Comparison of ENCODE assay signal across 8 mouse cellular contexts in the genomic region with DNA sequence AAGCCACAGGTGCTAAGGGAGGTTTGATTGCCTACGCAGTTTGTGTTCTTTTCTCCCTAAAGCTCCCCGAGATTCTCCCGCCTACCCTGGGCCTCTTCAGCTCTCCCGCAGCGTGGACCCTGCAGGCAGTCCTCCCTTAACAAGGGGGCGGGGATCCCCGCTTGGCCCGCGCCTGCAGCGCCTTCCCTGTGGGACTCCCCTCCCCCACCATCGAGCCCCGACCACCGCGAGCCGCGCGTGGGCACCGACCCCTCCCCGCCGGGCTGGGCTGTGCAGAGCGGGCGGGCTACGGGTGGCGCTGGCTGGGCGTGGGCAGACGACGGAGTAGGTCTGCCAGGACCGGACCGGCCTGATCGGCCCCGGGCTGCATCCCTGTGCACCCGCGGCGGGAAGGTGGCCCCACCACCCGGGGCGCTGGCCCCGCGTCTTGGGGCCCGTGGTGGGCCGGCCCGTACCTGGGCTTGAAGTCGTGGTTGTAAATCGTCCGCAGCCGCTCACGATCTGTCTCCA. TPM values are rescaled to one million over a fixed set of nuclear protein-coding genes. Genes with fewer than 3 reads are reported as not detected.
DNase-seq lines count a peak whose midpoint lies in the region; ATAC-seq and TF ChIP-seq lines count a peak whose summit lies in the region.

No protein-coding gene starts in this region.

- 0 out of 2 replicates have a peak, but pooled peaks have one; percentile 7 for TF ChIP-seq POLR2A in lung, adult 2 months (IDR thresholded peaks at IDR 0.05; ENCODE audit: borderline replicate concordance, extremely low read depth, low read depth, low read length)

- no peaks in the 10 kb centered on the region for H3K79me2 ChIP-seq in C2C12 (ENCODE audit: control insufficient read depth, insufficient read depth)

- peak overlapping the region; percentile 96 for H3K27ac ChIP-seq in heart, embryonic 15.5 days
- H3K27ac ChIP-seq in neural tube, embryonic 14.5 days (ENCODE audit: low read depth, low read length), result peak overlapping the region; percentile 48; the same call in 1 of the 2 replicates

- H3K9ac ChIP-seq in heart, embryonic 15.5 days, result peak overlapping the region; percentile 94
- H3K9ac ChIP-seq in neural tube, embryonic 14.5 days (replicated peaks; ENCODE audit: low read depth, low read length), result peak overlapping the region; percentile 77

- H3K27me3 ChIP-seq in C2C12 (ENCODE audit: control insufficient read depth, insufficient read depth, insufficient read length), result no peaks in the 10 kb centered on the region
- no peaks in the 10 kb centered on the region for H3K27me3 ChIP-seq in erythroblast, embryonic 14.5 days (ENCODE audit: control insufficient read depth)
- H3K27me3 ChIP-seq in heart, embryonic 15.5 days, result no peaks in the 10 kb centered on the region
- H3K27me3 ChIP-seq in neural tube, embryonic 14.5 days (ENCODE audit: control insufficient read depth, insufficient read depth, low read length), result no peaks in the 10 kb centered on the region

- DNase-seq in adrenal gland, postnatal 25 days, result peak; percentile 65
- DNase-seq in kidney, postnatal 14 days, result peak; percentile 77
- DNase-seq in lung, adult 2 months, result peak; percentile 69
- DNase-seq in testis, postnatal 14 days (ENCODE audit: low spot score), result peak; percentile 81

- peaks cover 25% of the 10 kb centered on the region for H3K4me1 ChIP-seq in erythroblast, embryonic 14.5 days (ENCODE audit: control insufficient read depth)
- H3K4me1 ChIP-seq in heart, embryonic 15.5 days (replicated peaks), result peaks cover 46% of the 10 kb centered on the region
- peaks cover 9% of the 10 kb centered on the region for H3K4me1 ChIP-seq in lung, adult 2 months (ENCODE audit: control insufficient read depth, insufficient read depth, low read length)
- H3K4me1 ChIP-seq in neural tube, embryonic 14.5 days (ENCODE audit: control insufficient read depth, insufficient read depth, low read length), result peaks cover 5% of the 10 kb centered on the region; the same call in 1 of the 2 replicates

- H3K4me2 ChIP-seq in heart, embryonic 15.5 days, result peak overlapping the region; percentile 76
- peak overlapping the region; percentile 97 for H3K4me2 ChIP-seq in neural tube, embryonic 14.5 days (ENCODE audit: low read depth, low read length)

- no peak for TF ChIP-seq CTCF in C2C12 (IDR thresholded peaks at IDR 0.05; ENCODE audit: control insufficient read depth, insufficient read depth, insufficient read length)
- TF ChIP-seq CTCF in lung, adult 2 months (IDR thresholded peaks at IDR 0.05; ENCODE audit: insufficient read depth, low read length), result no peak

- peak; percentile 69 for ATAC-seq in heart, embryonic 15.5 days (replicated peaks; ENCODE audit: insufficient number of reproducible peaks, insufficient read depth, low FRiP score, low read depth)
- peak; percentile 87 for ATAC-seq in neural tube, embryonic 14.5 days (ENCODE audit: low read depth)

- H3K79me3 ChIP-seq in C2C12 (ENCODE audit: low read depth), result no peaks in the 10 kb centered on the region

- WGBS in heart, embryonic 15.5 days, result 1% methylated on average over 46 of the region's 46 CpGs
- under 1% methylated on average over 44 of the region's 46 CpGs for WGBS in lung, adult 2 months
- WGBS in neural tube, embryonic 14.5 days, result 0% methylated on average over 37 of the region's 46 CpGs

- H3ac ChIP-seq in C2C12 (ENCODE audit: control insufficient read depth, insufficient read length, low read depth), result peak overlapping the region; percentile 93

- H3K9me3 ChIP-seq in erythroblast, embryonic 14.5 days (ENCODE audit: control insufficient read depth, low read length), result no peaks in the 10 kb centered on the region
- H3K9me3 ChIP-seq in heart, embryonic 15.5 days (replicated peaks), result no peaks in the 10 kb centered on the region
- no peaks in the 10 kb centered on the region for H3K9me3 ChIP-seq in neural tube, embryonic 14.5 days (ENCODE audit: control insufficient read depth, low read length)

- peaks cover 7% of the 10 kb centered on the region for H3K36me3 ChIP-seq in C2C12 (ENCODE audit: control insufficient read depth, insufficient read depth)
- peaks cover 31% of the 10 kb centered on the region for H3K36me3 ChIP-seq in erythroblast, embryonic 14.5 days (ENCODE audit: control insufficient read depth)
- H3K36me3 ChIP-seq in heart, embryonic 15.5 days, result peaks cover 6% of the 10 kb centered on the region; the same call in 1 of the 2 replicates
- 0 out of 2 replicates have a peak, but pooled peaks cover 2% of the 10 kb centered on the region for H3K36me3 ChIP-seq in neural tube, embryonic 14.5 days (ENCODE audit: control insufficient read depth, insufficient read depth, low read length)

- H3K4me3 ChIP-seq in C2C12 (ENCODE audit: insufficient read depth, poor library complexity, severe bottlenecking), result peak overlapping the region; percentile 71
- peak overlapping the region; percentile 91 for H3K4me3 ChIP-seq in erythroblast, embryonic 14.5 days (replicated peaks)
- H3K4me3 ChIP-seq in heart, embryonic 15.5 days, result peak overlapping the region; percentile 81
- H3K4me3 ChIP-seq in lung, adult 2 months (replicated peaks; ENCODE audit: extremely low read depth, low read depth, low read length), result peak overlapping the region; percentile 97
- H3K4me3 ChIP-seq in neural tube, embryonic 14.5 days (ENCODE audit: low read depth, low read length), result peak overlapping the region; percentile 72

TF ChIP-seq in C2C12, 6 proteins besides CTCF, POLR2A, EP300 and RAD21:
- TF ChIP-seq FOSL1 (IDR thresholded peaks at IDR 0.05; ENCODE audit: insufficient read depth, low read length, poor library complexity, severe bottlenecking), result no peak
- no peak for TF ChIP-seq MAX (IDR thresholded peaks at IDR 0.05)

RNA-seq across cellular contexts. Expression of gene Mov10, which starts 0.8 kb away (rescaled TPM):
- polyA plus RNA-seq in C2C12 (2012; fragmentation: generic; extraction: Trizol), result 9.3 TPM
- 27.2 and 33.0 TPM in 2 replicates for total RNA-seq in adrenal gland, postnatal 25 days (2021)
- polyA plus RNA-seq in erythroblast, embryonic 14.5 days (2012), result 0.85 and 1.0 TPM in 2 replicates
- 24.4 and 34.9 TPM in 2 replicates for polyA plus RNA-seq in heart, embryonic 15.5 days (2015; fragmentation: Nextera tagmentation; extraction: Ambion mirVana)
- 12.7 and 13.5 TPM in 2 replicates for polyA plus RNA-seq in lung, adult 2 months (2012; rRNA removed)
- 3.8 and 7.4 TPM in 2 replicates for polyA plus RNA-seq in neural tube, embryonic 14.5 days (2014; fragmentation: Nextera tagmentation; extraction: Ambion mirVana)

RNA-seq across cellular contexts. Expression of gene Rhoc, which starts 29.4 kb away (rescaled TPM):
- polyA plus RNA-seq in C2C12 (2012; fragmentation: generic; extraction: Trizol), result 485 TPM
- 88.7 and 108 TPM in 2 replicates for total RNA-seq in adrenal gland, postnatal 25 days (2021)
- 0.24 and 0.47 TPM in 2 replicates for polyA plus RNA-seq in erythroblast, embryonic 14.5 days (2012)
- 170 and 177 TPM in 2 replicates for polyA plus RNA-seq in heart, embryonic 15.5 days (2015; fragmentation: Nextera tagmentation; extraction: Ambion mirVana)
- polyA plus RNA-seq in lung, adult 2 months (2012; rRNA removed), result 107 and 140 TPM in 2 replicates
- 40.1 and 64.1 TPM in 2 replicates for polyA plus RNA-seq in neural tube, embryonic 14.5 days (2014; fragmentation: Nextera tagmentation; extraction: Ambion mirVana)

RNA-seq across cellular contexts. Expression of gene Fam19a3, which starts 35.9 kb away (rescaled TPM):
- not detected for polyA plus RNA-seq in C2C12 (2012; fragmentation: generic; extraction: Trizol)
- total RNA-seq in adrenal gland, postnatal 25 days (2021), result 0.76 and 1.6 TPM in 2 replicates
- not detected in 2 replicates for polyA plus RNA-seq in erythroblast, embryonic 14.5 days (2012)
- polyA plus RNA-seq in heart, embryonic 15.5 days (2015; fragmentation: Nextera tagmentation; extraction: Ambion mirVana), result 0.78 and 0.95 TPM in 2 replicates
- 0.34 and 0.38 TPM in 2 replicates for polyA plus RNA-seq in lung, adult 2 months (2012; rRNA removed)
- polyA plus RNA-seq in neural tube, embryonic 14.5 days (2014; fragmentation: Nextera tagmentation; extraction: Ambion mirVana), result 0.06 TPM in 1 of 2 replicates, not detected in the other

RNA-seq across cellular contexts. Expression of gene Ppm1j, which starts 36.7 kb away (rescaled TPM):
- 0.08 TPM for polyA plus RNA-seq in C2C12 (2012; fragmentation: generic; extraction: Trizol)
- total RNA-seq in adrenal gland, postnatal 25 days (2021), result 3.6 and 5.9 TPM in 2 replicates
- polyA plus RNA-seq in erythroblast, embryonic 14.5 days (2012), result not detected in 2 replicates
- polyA plus RNA-seq in heart, embryonic 15.5 days (2015; fragmentation: Nextera tagmentation; extraction: Ambion mirVana), result 33.6 and 33.9 TPM in 2 replicates
- polyA plus RNA-seq in lung, adult 2 months (2012; rRNA removed), result 8.0 and 10.8 TPM in 2 replicates
- polyA plus RNA-seq in neural tube, embryonic 14.5 days (2014; fragmentation: Nextera tagmentation; extraction: Ambion mirVana), result 0.23 and 3.1 TPM in 2 replicates

RNA-seq across cellular contexts. Expression of gene St7l, which starts 46.3 kb away (rescaled TPM):
- polyA plus RNA-seq in C2C12 (2012; fragmentation: generic; extraction: Trizol), result 9.8 TPM
- total RNA-seq in adrenal gland, postnatal 25 days (2021), result 49.2 and 55.8 TPM in 2 replicates
- 0.43 and 0.44 TPM in 2 replicates for polyA plus RNA-seq in erythroblast, embryonic 14.5 days (2012)
- 25.3 and 26.9 TPM in 2 replicates for polyA plus RNA-seq in heart, embryonic 15.5 days (2015; fragmentation: Nextera tagmentation; extraction: Ambion mirVana)
- 7.8 and 9.1 TPM in 2 replicates for polyA plus RNA-seq in lung, adult 2 months (2012; rRNA removed)
- polyA plus RNA-seq in neural tube, embryonic 14.5 days (2014; fragmentation: Nextera tagmentation; extraction: Ambion mirVana), result 39.4 and 39.5 TPM in 2 replicates

Comparison
In these comparisons a context has a peak if more than half of its experiments do, and no peak if none do; other contexts are left out.
1. Peak in every context shown above with its lines: DNase-seq, ATAC-seq, H3K4me3 ChIP-seq and H3K27ac ChIP-seq.
2. RNA of gene Rhoc, which starts 29.4 kb away (polyA plus RNA-seq): 485 TPM in C2C12 (single experiment), 170 to 177 TPM in heart, embryonic 15.5 days, 107 to 140 TPM in lung, adult 2 months and 40.1 to 64.1 TPM in neural tube, embryonic 14.5 days; 0.24 to 0.47 TPM in erythroblast, embryonic 14.5 days; every median in the first group is over 10 times any median in the second.